Mouse (Mus musculus) heart, embryonic 12.5 days (tissue): ENCODE measurements around the gene Idh3a. TPM values are rescaled to one million over a fixed set of nuclear protein-coding genes. Genes with fewer than 3 reads are reported as not detected.

Source experiments
- ATAC-seq: fragments of 200-750 bp; cut with Nextera tagmentation; 2 replicates; pipeline ENCODE4 v1.8.0; 2017; ENCODE audit warnings: moderate TSS enrichment, moderate library complexity; ENCODE audit not compliant: insufficient number of reproducible peaks, low FRiP score
- H3K27ac ChIP-seq: fragments of 300-500 bp; sonication (generic); 2 replicates; pipeline ENCODE4 v1.5.1; 2016; ENCODE audit warnings: mild to moderate bottlenecking, moderate library complexity; ENCODE audit not compliant: poor library complexity, severe bottlenecking
- H3K27me3 ChIP-seq: fragments of 300-500 bp; sonication (generic); replicated peaks from 2 replicates; pipeline ENCODE4 v1.6.1; 2016; ENCODE audit warnings: mild to moderate bottlenecking, moderate library complexity
- H3K36me3 ChIP-seq: fragments of 300-500 bp; sonication (generic); 2 replicates; pipeline ENCODE4 v1.6.1; 2016; ENCODE audit warnings: mild to moderate bottlenecking, moderate library complexity
- H3K4me1 ChIP-seq: fragments of 300-500 bp; sonication (generic); replicated peaks from 2 replicates; pipeline ENCODE4 v1.6.1; 2016; ENCODE audit warnings: mild to moderate bottlenecking
- H3K4me2 ChIP-seq: fragments of 300-500 bp; sonication (generic); 2 replicates; pipeline ENCODE4 v1.6.1; 2016; ENCODE audit warnings: mild to moderate bottlenecking, moderate library complexity
- H3K4me3 ChIP-seq: fragments of 300-500 bp; sonication (generic); 2 replicates; pipeline ENCODE4 v1.5.1; 2016; ENCODE audit warnings: mild to moderate bottlenecking
- H3K9ac ChIP-seq: fragments of 300-500 bp; sonication (generic); 2 replicates; pipeline ENCODE4 v1.6.1; 2016; ENCODE audit warnings: mild to moderate bottlenecking, moderate library complexity
- H3K9me3 ChIP-seq: fragments of 300-500 bp; sonication (generic); replicated peaks from 2 replicates; pipeline ENCODE4 v1.6.1; 2016; ENCODE audit warnings: mild to moderate bottlenecking, moderate library complexity
- WGBS: fragments of 180-500 bp; shearing (Covaris S2); methylation state at CpG from one replicate; pipeline ENCODE4 v1.1.7; 2016; 5-methylcytosine and 5-hydroxymethylcytosine counted together
- polyA plus RNA-seq: library from polyadenylated mRNA; unstranded; fragments of >200 nt; fragmentation: Nextera tagmentation; extraction: Ambion mirVana; gene quantifications from 2 replicates; pipeline ENCODE4 v1.2.1, GENCODE M21; 2016

Idh3a gene
- polyA plus RNA-seq: 457 and 462 TPM in 2 replicates

DNA sequence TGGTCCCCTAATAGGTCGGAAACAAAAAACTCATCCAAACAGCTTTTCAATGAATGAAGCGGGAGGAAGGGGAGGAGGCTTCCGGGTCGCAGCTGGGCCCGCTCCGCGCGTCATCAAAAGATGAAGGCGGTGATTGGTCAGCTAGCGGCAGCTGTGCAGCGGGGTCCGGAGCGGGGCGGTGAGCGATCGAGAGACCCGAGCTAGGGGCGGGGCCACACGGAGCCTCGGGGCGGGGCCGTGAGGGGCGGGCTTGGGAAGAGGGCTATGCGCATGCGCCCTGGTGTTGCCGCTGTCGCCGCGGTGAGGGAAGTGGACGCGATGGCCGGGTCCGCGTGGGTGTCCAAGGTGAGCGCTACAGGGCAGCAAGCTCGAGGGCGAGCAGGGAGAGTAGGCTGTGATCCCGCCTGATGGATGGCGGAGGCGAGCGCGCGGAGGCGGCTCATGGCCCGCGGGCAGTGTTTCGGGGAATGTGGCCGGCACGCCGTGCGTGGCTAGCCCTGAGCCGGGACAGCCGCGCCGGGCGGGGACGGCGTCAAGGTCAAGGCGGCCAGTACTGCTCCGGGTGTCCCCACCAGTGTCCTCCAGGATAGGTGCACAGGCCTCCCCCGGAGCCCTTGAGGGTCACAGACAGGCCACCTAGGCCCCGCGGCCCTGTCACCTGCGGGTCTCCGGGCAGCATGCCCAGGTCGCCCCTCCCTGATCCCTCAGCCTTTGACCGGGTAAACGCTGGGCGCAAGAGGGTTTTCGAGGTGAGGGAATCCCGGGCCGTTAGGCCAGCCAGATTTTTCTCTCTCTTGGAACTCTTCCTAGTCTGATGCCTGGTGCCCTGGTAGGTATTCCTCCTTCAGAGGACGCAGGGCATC lies at the start of gene Idh3a:
Gene Idh3a, plus strand, starts transcription at position 136 of the 863 bp plus-strand sequence.
- Histone ChIP-seq H3K27ac (peak within 1 kb of the TSS; percentile 69), H3K9me3 (no peaks in the 10 kb centered on the region), H3K9ac (peak within 1 kb of the TSS; percentile 89), H3K27me3 (no peaks in the 10 kb centered on the region), H3K4me2 (peak within 1 kb of the TSS; percentile 66), H3K4me1 (peaks cover 11% of the 10 kb centered on the region), H3K4me3 (peak within 1 kb of the TSS; percentile 80), H3K36me3 (peaks cover 19% of the 10 kb centered on the region)
- ATAC-seq: peak; percentile 99
- WGBS: under 1% methylated on average over 72 of the region's 73 CpGs

DNA sequence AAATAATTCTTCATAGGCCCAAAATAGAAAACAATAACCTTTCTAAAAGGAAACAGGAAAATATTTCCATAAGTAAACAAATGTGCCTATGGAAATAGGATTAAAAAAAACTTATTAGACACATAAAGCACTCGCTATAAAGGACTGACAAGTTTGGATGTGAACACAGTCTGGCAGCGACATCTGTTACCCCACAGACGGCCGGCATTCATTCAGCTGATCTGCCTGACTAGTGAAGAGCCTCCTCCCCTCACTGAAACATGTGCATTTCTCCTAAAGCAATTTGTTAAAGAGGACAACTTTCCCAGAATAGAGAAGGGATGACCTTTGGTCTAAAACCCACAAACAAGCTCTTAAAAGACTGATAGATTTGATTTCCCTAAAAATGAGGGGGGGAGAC lies 49.1 kb upstream of the Idh3a start:
- H3K27me3 ChIP-seq: no peaks in the 10 kb centered on the region
- H3K9ac ChIP-seq: no peak overlapping the region
- H3K4me1 ChIP-seq: 0 out of 2 replicates have a peak, but pooled peaks cover 5% of the 10 kb centered on the region
- no peak overlapping the region for H3K4me3 ChIP-seq
- no peaks in the 10 kb centered on the region for H3K9me3 ChIP-seq
- no peak for ATAC-seq
- no peak overlapping the region for H3K4me2 ChIP-seq
- WGBS: 71% methylated on average over 4 of the region's 4 CpGs
- H3K27ac ChIP-seq: no peak overlapping the region
- no peaks in the 10 kb centered on the region for H3K36me3 ChIP-seq

DNA sequence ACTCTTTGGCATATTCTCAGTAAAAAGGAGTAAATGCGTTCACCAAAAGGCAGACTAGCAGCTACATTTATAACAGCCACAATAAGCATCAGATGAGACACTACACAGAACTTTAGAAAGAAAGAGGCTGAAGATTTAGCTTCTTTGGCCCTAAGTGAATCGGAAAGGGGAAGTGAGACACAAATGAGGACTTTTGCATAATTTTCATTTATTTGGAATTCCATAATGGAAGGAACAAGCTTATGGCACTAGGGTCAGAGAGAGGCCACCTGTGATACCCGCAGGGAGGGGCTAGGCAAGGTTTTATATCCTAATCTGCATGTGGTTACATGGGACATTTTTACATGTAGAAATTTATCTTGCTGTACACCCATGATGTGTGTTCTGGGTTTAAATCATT lies 48.7 kb upstream of the Idh3a start:
- H3K4me1 ChIP-seq: 0 out of 2 replicates have a peak, but pooled peaks cover 5% of the 10 kb centered on the region
- WGBS: 77% methylated on average over 3 of the region's 3 CpGs
- 0 out of 2 replicates have a peak, but pooled peaks cover 1% of the 10 kb centered on the region for H3K27me3 ChIP-seq
- no peaks in the 10 kb centered on the region for H3K36me3 ChIP-seq
- no peak overlapping the region for H3K27ac ChIP-seq
- no peak for ATAC-seq
- no peak overlapping the region for H3K4me2 ChIP-seq
- no peak overlapping the region for H3K9ac ChIP-seq
- no peaks in the 10 kb centered on the region for H3K9me3 ChIP-seq
- no peak overlapping the region for H3K4me3 ChIP-seq

DNA sequence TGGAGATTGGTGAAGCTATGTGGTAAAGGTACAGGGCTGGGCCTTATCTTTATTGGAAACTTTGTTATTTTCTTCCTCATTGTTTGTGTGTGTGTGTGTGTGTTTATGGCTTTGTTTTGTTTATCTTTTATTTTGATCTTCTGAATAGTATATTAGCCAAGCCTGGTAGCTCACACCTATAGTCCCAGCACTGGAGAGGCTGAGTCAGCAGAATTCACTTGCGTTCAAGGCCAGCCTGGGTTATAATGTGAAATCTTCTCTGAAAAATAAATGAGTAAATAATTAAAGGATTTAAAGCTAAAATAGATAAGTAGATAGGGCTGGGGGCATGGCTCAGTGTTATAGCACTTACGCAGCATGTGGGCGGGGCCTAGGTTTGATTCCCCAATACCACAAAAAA lies 47.9 kb upstream of the Idh3a start:
- 92% methylated on average over 3 of the region's 3 CpGs for WGBS
- 0 out of 2 replicates have a peak, but pooled peaks cover 6% of the 10 kb centered on the region for H3K27me3 ChIP-seq

DNA sequence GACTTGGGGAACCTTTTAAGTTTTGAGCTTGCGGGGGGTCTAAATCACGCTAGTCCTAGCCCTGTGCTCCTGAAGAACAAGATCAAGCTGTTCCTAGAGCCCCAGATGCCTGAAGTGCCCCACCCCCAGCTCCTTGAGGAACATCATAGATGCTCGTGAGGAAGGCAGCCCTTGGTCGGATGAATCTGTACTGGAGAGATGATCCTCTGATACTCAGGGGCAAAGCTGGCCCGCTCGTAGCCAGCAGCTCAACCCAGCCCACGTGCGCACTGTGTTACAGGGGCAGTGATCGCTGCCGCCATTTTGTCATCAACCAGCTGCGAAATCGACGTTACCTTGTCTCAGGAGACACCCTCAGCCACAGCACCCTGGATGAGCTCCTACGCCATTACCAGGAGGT lies 47.5 kb upstream of the Idh3a start, which contains the start of gene Sh2d7:
Gene Sh2d7, plus strand, starts transcription at position 301 of the 400 bp plus-strand sequence.
- Histone ChIP-seq H3K9me3 (no peaks in the 10 kb centered on the region), H3K4me1 (0 out of 2 replicates have a peak, but pooled peaks cover 5% of the 10 kb centered on the region), H3K9ac (no peak within 1 kb of the TSS), H3K27ac (no peak within 1 kb of the TSS), H3K4me3 (no peak within 1 kb of the TSS), H3K4me2 (no peak within 1 kb of the TSS), H3K27me3 (0 out of 2 replicates have a peak, but pooled peaks cover 6% of the 10 kb centered on the region), H3K36me3 (no peaks in the 10 kb centered on the region)
- no peak for ATAC-seq
- 89% methylated on average over 14 of the region's 14 CpGs for WGBS

More for the DNA sequence above, 47.9 kb upstream of the Idh3a start:
- H3K4me1 ChIP-seq: 0 out of 2 replicates have a peak, but pooled peaks cover 5% of the 10 kb centered on the region
- H3K4me3 ChIP-seq: no peak overlapping the region
- no peaks in the 10 kb centered on the region for H3K36me3 ChIP-seq
- no peak for ATAC-seq
- H3K4me2 ChIP-seq: no peak overlapping the region
- no peaks in the 10 kb centered on the region for H3K9me3 ChIP-seq
- H3K27ac ChIP-seq: no peak overlapping the region
- H3K9ac ChIP-seq: no peak overlapping the region

DNA sequence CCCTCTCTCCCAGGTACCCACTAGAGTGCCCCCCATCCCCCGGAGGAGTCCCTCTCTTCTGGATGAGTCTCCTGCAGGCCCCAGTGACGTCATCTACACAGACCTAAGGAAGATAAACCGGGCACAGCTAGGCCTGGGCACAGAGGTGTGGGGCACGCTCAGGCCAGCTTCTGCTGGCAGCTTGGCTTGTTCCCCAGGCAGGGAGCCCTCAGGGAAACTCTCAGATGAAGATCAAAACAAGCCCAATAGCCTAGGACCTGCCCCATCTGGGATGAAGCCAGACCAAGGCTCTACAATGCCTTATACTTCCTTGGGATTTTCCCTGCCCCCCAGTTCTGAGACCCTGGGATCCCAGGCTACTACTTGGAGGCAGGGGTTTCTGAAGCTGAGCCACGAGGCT lies 45.3 kb upstream of the Idh3a start:
- WGBS: 59% methylated on average over 5 of the region's 5 CpGs
- H3K27me3 ChIP-seq: 0 out of 2 replicates have a peak, but pooled peaks cover 6% of the 10 kb centered on the region
- H3K4me2 ChIP-seq: no peak overlapping the region
- no peaks in the 10 kb centered on the region for H3K4me1 ChIP-seq
- H3K9me3 ChIP-seq: no peaks in the 10 kb centered on the region
- H3K4me3 ChIP-seq: no peak overlapping the region
- H3K9ac ChIP-seq: no peak overlapping the region
- no peak for ATAC-seq
- H3K27ac ChIP-seq: no peak overlapping the region
- H3K36me3 ChIP-seq: no peaks in the 10 kb centered on the region

DNA sequence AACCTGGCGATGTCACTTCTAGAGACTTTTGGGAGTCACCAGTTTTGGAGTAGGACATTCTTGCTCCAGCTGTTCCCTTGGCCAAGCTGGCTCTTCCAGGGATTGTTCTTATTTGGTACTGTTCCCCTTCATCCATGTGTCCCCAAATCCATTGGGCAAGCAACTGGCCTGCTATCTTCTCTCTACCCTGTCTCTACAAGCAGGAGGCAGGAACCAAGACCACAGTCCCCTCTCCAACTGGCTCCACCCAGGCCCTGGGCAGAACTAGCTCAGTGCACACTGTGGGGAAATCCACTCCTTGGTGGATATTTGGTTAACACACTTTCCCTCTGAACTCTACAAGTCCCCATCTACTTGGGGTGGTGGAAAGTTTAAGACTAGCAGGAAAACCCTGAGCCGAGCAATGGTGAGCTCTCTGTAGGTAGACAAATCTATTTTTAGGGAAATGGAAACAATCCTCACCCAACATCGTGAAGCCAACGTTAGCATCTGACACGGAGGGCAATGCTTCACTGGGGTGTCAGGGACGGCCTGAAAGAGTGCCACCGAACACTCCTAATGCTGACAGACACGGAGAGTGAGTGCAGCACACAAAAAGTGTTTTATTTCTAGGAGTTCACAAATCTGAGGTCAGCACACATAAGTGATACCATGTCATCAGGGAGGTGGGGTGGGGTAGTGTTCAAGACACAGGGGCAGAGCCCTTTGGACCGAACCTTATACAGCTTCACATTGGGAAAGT lies 41.8 kb upstream of the Idh3a start:
- no peak overlapping the region for H3K27ac ChIP-seq
- H3K4me3 ChIP-seq: no peak overlapping the region
- H3K4me2 ChIP-seq: no peak overlapping the region
- 0 out of 2 replicates have a peak, but pooled peaks cover 6% of the 10 kb centered on the region for H3K27me3 ChIP-seq
- no peak for ATAC-seq
- WGBS: 69% methylated on average over 9 of the region's 9 CpGs
- no peaks in the 10 kb centered on the region for H3K36me3 ChIP-seq
- no peaks in the 10 kb centered on the region for H3K9me3 ChIP-seq
- no peak overlapping the region for H3K9ac ChIP-seq
- H3K4me1 ChIP-seq: no peaks in the 10 kb centered on the region

DNA sequence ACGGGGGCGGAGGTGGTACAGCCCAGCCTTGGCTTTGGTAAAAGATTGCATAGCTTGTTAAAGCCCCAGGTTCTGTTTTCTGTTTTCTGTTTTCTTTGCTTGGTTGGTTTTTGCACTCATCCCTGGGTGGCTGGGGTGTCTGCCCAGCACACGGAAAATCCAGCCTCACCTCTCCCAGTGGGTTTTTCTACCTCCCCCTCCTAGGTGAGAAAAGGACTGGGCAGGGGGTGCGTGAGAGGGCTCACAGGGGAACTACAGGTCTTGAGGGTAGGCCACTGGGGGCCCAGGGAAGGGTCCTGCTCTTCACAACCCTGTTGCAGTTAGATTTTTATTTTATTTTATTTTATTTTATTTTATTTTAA lies 41.2 kb upstream of the Idh3a start:
- 80% methylated on average over 4 of the region's 4 CpGs for WGBS
- ATAC-seq: no peak
- Histone ChIP-seq H3K9me3 (no peaks in the 10 kb centered on the region), H3K27me3 (0 out of 2 replicates have a peak, but pooled peaks cover 6% of the 10 kb centered on the region), H3K4me3 (no peak overlapping the region), H3K9ac (no peak overlapping the region), H3K4me1 (no peaks in the 10 kb centered on the region), H3K36me3 (no peaks in the 10 kb centered on the region), H3K27ac (no peak overlapping the region), H3K4me2 (no peak overlapping the region)

DNA sequence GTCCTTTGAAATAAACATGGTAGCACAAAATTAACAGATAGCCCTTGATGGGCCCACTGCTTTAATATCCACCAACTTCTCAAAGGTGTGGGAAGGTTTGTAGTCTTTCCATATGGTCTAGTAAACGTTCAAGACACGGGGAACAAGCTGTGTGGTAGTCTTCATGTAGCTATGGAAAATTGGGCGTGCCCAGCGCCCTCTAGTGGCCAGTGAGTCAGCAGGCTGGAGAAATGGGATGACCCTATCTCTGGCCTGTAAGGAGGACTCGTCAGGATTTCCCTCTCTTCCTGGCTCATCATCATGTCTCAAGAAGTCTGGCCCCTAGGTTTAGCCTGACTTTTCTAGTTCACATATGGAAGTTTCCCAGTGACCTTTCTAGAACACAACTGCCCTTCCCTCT lies 38.6 kb upstream of the Idh3a start:
- Histone ChIP-seq H3K27me3 (0 out of 2 replicates have a peak, but pooled peaks cover 4% of the 10 kb centered on the region), H3K27ac (no peak overlapping the region), H3K4me2 (no peak overlapping the region), H3K9me3 (no peaks in the 10 kb centered on the region), H3K4me1 (no peaks in the 10 kb centered on the region), H3K36me3 (no peaks in the 10 kb centered on the region), H3K9ac (no peak overlapping the region), H3K4me3 (no peak overlapping the region)
- no peak for ATAC-seq
- WGBS: 18% methylated on average over 5 of the region's 5 CpGs

DNA sequence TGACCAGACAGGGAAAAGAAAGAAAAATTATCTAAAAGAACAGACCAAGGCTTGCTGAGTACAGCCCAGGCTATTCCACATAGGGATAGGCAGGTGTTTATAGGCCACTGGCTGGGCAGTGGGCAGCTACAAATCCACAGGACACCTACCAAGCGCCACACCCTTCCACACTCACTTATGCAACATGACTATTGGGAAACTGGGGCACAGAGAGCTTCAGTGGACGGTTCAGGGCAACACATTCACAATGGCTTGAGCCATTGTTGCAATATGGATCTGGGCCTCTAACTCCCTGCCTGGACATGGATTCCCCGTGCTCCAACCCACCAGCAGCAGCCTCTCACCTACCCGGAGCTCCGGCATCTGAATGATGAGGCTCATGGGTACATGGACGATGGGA lies 36.7 kb upstream of the Idh3a start:
- WGBS: 87% methylated on average over 6 of the region's 6 CpGs
- H3K27ac ChIP-seq: no peak overlapping the region
- H3K27me3 ChIP-seq: no peaks in the 10 kb centered on the region
- no peak overlapping the region for H3K9ac ChIP-seq
- H3K9me3 ChIP-seq: no peaks in the 10 kb centered on the region
- H3K4me3 ChIP-seq: no peak overlapping the region
- no peak overlapping the region for H3K4me2 ChIP-seq
- H3K4me1 ChIP-seq: no peaks in the 10 kb centered on the region
- ATAC-seq: no peak
- no peaks in the 10 kb centered on the region for H3K36me3 ChIP-seq

DNA sequence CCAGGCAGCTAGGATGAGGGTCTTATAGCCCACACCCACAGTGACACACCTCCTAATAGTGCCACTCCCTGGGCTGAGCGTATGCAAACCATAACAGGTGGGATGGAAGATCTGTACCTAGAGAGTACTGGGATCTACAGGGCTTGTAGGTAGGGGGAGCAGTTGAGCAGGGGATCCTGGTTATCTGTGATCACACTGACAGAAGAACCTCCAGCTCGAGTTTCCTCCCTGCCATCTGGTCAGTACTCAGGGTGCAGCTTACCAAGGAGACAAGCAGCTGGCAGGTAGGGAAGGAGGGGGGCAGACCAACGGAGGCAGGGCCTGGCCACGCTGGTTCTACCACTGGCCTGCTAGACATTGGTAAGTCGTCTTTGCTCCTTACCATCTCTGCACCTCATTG lies 33.7 kb upstream of the Idh3a start:
- WGBS: 30% methylated on average over 5 of the region's 5 CpGs
- ATAC-seq: no peak

More for the DNA sequence above, 33.7 kb upstream of the Idh3a start:
- Histone ChIP-seq H3K4me1 (no peaks in the 10 kb centered on the region), H3K27me3 (0 out of 2 replicates have a peak, but pooled peaks cover 4% of the 10 kb centered on the region), H3K27ac (no peak overlapping the region), H3K36me3 (no peaks in the 10 kb centered on the region), H3K9me3 (no peaks in the 10 kb centered on the region), H3K4me2 (no peak overlapping the region), H3K4me3 (no peak overlapping the region), H3K9ac (no peak overlapping the region)
